Mouse (Mus musculus) frontal cortex, postnatal 25 days (tissue): ENCODE data around the gene Zbtb38.

Experiments
- DNase-seq, 2 experiments: peaks; one replicate each; pipeline ENCODE4 v3.0.0; 2022; ENCODE audit warnings: low spot score in 2 of 2

The Zbtb38 gene

GRCm38 (mm10) chr9:96713472-96714390, 38.9 kb downstream of the Zbtb38 start:
- no peak for DNase-seq

GRCm38 (mm10) chr9:96712758-96713471, 39.7 kb downstream of the Zbtb38 start:
- DNase-seq, result no peak

- no peak for DNase-seq
Measured at GRCm38 (mm10) chr9:96712045-96712444, 40.6 kb downstream of the Zbtb38 start.

DNA sequence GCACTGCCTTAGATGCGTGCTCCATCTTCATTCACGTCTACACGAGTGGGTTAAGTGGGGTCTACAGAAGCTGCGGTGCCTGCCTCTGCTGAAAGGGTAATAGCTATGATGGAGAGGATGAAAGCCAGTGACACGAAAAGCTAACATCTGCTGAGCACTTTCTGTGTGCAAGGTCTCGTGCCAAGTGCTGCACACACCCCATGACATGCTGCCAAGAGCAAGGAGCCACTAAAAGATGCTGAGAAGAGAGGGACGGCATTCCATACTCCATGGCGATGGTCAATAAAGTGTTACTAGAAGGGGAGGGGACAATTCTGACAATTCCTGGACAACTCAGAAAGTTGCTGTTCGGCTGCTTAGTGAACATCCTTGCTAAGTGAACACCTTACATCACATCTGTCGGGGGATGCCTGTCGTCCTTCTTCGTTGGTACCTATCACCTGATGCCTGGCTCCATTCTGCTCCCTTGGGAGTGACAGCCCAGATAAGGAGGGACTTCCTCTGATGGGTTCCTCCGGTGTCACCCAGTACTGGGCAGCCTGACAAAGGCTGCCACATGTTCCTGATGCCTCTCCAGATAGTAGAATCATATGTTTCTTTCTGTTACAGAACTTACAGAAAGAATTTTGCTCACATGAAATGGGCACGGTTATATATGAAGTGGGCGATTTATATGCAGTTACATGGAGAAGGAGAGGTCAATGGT, 42.2 kb downstream of the Zbtb38 start:
- DNase-seq, result no peak

DNA sequence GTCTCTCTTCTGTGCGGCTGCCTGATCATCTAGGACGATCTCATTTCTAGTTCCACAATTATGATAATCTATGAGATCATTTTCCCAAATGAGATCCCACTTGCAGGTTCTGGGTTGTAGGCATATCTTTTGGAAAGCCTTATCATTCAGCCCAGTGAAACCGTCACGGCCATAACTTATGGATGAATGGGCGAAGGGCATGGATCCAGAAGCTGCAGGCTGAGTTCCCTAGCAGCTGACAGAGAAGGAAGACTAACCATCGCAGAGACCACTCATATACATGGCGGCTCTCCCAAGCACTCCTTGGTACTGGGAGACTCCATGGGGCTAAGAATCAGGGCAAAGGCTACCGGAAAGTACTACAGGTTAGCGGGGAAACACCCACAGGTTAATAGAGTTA, 43.7 kb downstream of the Zbtb38 start:
- DNase-seq, result no peak

DNA sequence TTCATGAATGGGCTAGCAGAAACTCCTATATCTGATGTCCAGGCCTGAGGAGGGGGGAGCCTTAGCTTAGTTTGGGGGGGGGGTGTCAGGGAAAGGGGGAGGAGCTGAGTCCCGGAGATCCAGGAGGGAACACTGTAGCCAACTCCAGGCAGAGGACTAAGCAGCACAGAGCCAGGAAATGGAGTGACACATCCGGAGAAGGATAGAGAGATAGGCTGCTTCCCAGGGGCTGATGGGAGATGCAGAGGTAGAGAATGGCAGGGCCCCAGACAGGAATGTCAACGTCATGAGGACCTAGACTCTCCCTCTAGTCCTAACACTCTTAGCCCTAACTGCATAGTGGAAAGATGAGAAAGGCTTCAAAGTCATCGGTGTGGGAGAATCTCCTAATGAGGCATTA, 44.7 kb downstream of the Zbtb38 start:
- no peak for DNase-seq

DNA sequence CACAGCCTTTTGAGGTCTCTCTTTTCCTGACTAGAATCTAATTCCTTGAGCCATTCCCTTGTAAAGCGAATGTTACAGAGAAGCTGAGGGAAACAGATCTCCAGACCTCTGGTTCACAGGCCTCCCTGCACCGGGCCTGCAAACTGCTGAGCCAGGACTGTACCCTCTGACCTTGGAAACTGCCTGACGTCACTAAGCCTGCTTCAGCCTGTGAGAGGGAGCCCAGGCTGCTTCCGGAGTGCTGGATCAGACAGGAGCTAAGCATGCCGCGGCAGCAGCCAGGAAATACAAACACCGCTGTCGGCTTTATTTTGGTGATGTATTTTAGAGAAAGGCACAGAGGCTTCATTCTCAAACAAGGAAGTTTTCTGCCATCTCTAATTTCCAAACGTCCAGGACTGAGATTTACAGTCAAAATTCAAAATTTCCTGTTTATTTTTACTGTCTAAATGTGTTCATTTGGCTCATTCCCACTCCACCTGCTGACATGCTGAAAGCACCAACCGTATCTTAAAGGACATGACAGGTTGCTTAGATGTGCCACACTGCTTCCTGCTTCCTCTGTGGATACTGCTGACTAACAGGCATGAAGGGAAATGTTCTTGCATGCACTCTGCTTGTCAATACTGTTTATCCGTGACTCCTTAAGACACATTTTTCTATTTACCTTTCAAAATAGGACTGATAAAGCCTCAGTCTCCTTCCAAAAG, 46.9 kb downstream of the Zbtb38 start:
- no peak for DNase-seq

- DNase-seq, result no peak
Measured at GRCm38 (mm10) chr9:96704935-96705334, 47.7 kb downstream of the Zbtb38 start.

GRCm38 (mm10) chr9:96701891-96702290, 50.7 kb downstream of the Zbtb38 start:
- no peak for DNase-seq

- no peak for DNase-seq
Measured at GRCm38 (mm10) chr9:96699276-96700035, 53.2 kb downstream of the Zbtb38 start.

DNA sequence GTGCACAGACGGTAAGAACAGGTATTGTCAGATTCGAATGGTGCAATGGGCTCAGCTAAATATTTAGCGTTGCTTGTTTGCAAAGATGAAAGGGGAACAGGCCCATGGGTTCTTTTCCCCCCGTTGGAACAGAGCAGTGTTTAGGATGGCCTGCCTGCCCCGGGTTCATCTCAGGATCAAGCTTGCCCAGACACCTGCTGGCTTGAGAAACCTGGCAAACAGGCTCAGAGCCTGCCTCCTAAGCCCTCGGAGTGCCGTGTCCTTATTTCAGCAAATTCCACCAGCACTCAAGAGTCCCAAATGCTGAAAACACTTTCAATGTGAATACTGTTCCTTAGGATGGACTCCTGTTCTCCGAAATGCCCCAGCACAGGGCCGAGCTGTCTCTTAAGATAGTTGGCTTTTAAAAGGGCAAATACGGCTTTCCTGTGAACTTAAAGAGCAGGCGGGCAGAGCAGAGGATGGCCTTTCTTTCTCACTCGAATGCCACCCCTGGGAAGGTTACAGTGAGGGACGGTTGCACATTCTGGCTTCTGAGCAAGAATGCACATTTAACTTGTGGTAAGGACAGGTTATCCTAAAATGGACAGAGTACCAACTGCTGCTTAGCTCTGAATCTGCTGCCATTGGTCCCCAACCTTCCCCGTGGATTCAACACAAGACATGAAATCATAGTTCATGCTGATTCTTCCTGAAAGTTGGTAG, 55.7 kb downstream of the Zbtb38 start:
- no peak for DNase-seq

DNA sequence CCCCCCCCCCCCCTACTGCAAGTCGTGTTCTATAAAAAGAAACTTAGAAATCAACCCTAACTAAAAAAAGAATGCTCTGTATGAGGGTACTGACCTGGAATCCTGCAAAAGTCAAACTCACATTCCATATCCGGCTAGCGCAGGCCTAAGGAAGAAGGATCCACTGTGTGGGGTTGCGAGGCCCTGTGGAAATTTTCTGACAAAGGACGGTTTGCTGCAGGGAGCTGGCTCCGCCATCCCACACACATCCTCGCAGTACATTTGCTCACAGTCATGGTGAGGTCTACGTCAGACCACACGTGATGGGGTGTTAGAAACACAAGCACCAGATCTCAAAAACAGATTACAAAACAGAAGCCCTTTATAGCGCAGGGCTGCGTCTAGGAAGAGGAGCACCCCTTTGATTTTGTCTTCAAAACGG, 56.5 kb downstream of the Zbtb38 start:
- peak in 1 of 2 experiments; percentile 52 for DNase-seq

GRCm38 (mm10) chr9:96690461-96690863, 62.2 kb downstream of the Zbtb38 start:
- DNase-seq, result no peak

DNA sequence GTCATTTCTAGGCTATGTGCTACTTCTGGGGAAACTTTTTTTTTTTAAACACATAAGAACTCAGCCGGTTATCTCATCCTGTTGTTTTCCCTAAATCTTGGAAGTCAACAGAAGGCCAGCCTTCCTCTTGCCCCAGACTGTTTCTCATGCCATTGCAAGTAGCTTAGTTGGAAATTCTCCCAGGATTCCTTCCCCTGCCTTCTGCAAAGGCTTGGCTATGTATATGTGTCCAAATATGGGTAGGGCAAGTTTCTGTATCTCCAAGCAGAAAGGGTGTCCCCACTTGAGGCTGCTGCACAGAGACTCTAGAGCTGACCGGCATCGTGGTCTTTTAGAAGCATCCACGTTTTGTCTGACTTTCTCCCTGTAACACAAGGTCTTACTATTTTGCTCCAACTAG, 63.6 kb downstream of the Zbtb38 start:
- DNase-seq, result no peak

DNA sequence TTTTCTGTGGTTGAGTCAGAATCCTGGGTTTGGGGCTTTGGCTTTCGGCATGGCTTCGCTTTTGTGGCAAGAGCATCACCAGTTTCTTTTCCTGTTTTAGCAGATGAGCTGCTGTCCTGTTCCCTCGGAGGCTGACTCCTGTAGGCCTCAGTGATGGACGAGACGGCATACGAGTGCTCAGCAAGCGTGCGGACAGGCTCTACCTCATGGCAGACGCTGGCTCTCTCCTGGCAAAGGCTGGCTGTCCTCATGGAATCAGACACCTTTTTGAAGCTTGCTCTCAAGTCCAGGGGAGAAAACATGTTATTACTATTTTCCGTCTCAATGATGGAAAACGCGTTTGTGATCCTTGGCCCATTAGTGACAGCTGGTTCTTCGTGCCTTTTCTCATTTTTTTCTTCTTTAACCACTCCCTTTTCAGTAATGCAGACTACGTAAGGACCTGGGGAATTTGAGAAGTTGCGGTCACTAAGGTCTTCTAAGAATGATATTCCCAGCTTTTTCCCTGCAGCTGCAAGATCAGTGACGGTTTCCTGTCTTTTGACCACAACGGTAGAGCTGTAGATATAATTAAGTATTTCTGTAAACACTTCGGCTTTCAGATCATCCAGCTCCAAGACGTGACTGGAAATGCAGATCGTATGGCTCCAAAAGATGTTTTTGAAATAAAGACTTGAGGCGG, 64.3 kb downstream of the Zbtb38 start:
- DNase-seq, result no peak

- DNase-seq, result no peak
Measured at GRCm38 (mm10) chr9:96687591-96688186, 64.9 kb downstream of the Zbtb38 start.

DNA sequence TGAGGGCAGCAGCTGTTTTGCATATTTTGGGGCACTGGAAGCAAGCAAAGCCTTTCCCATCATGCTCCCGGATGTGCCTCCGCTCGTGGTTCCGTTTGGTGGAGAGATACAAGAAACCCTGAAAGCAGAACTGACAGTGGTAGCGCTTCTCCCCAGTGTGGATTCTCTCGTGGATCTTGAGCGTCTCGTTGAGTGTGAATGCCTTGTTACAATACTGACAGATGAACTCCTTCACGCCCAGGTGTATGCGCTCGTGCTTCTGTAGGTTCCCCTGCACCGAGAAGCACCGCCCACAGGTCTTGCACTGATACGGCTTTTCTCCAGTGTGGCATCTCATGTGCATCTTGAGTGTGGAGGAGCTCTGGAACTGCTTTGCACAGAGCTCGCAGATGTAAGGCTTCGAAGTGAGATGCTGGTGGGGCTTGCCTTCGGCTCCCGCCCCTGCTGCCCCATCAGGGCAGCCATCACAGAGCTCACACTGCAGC, 67.0 kb downstream of the Zbtb38 start:
- DNase-seq, result no peak

DNA sequence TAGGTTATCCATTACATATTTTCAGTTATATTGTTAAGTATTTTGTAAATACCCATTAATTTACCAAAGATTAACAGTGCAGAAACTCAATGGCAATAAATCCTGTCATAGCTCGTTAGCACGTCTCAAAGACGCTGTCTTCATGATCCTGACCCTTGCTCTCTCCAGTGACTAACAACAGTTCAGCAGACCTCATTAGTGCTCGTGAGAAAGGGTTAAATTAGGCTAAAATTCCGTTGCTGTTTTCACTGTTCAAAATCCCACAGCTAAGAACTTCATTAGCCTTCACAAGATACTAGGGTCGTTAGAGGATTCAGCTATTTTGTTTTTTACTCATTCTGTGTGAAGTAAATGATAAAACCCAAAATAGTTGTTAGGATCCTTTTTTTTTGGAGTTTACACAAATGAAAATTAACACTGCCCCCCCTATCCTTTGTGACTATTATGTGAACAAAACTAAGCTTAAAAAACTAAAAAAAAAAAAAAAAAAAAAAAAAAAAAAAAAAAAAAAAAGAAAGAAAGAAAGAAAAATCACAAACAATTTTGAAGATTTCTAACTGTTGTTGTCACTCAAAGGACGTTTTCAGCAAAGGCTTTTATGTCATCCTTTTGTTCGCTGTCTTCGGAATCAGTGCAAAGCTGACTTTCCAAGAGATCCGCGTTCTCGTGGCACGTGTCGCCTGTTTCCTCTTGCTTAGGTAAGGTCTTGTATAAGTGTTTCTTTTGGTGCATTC, 67.6 kb downstream of the Zbtb38 start:
- no peak for DNase-seq
